Mouse (Mus musculus): Measurements from ENCODE around the gene Agrp. TPM values are rescaled to one million over a fixed set of nuclear protein-coding genes. Genes with fewer than 3 reads are reported as not detected.
"Not testable (repeated sequence)": the region's sequence is repeated elsewhere in the genome, so short reads cannot be mapped to it uniquely, and the experiment has no call there.

Agrp gene
- polyA plus RNA-seq, 1 experiment from 2014 or later: 1.8 TPM

DNA sequence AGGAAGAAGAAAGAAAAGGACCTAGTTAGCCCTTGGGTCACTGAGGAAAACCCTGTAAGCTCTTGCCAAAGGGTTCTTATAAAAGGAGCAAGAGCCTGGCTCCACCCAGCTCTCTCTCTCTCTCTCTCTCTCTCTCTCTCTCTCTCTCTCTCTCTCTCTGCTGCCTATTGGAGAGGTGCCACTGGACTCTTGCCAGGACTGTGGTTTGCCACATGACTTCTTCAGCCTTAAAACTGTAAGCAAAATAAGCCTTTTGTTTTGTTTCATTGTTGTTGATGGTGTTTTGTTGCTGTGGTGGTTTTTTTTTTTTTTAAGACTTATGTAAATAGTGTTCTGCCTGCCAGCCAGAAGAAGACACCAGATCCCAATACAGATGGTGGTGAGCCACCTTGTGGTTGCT lies 63.8 kb downstream of the Agrp start:
- Histone ChIP-seq H3K9me3 (replicated peaks; ENCODE audit: control insufficient read depth, low read length) (no peaks in the 10 kb centered on the region), H3K4me3 (ENCODE audit: low read depth, low read length) (no peak overlapping the region), H3K27ac (ENCODE audit: low read depth, low read length) (no peak overlapping the region), H3K4me1 (ENCODE audit: control insufficient read depth, insufficient read depth, low read length) (no peaks in the 10 kb centered on the region), H3K36me3 (ENCODE audit: control insufficient read depth, insufficient read depth, low read length) (no peaks in the 10 kb centered on the region), H3K9ac (ENCODE audit: low read length) (no peak overlapping the region), H3K4me2 (ENCODE audit: low read length) (no peak overlapping the region), H3K27me3 (replicated peaks; ENCODE audit: control insufficient read depth, insufficient read depth, low read length) (no peaks in the 10 kb centered on the region)
- peak; percentile 40 for DNase-seq (ENCODE audit: low spot score)
- ATAC-seq: no peak

DNA sequence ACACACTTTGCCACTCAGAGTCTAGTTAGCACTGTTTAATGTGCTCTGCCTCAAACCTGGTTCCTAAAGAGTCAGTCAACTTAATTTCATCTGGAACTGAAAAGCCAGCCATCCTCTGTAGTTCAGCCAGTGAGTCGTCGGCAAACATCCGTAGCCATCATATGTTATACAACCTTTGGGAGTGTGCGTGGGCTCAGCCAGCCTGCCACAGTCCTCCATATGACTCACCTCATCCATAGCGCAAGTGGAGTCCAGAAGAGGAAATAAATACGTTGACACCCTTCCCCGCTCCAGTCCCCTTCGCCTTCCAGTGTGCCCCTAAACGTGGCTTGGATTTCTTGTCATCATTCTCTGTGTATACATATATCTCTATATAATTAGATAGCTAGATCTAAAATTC lies 65.4 kb downstream of the Agrp start:
- H3K27me3 ChIP-seq (replicated peaks; ENCODE audit: control insufficient read depth, insufficient read depth, low read length): no peaks in the 10 kb centered on the region
- no peak overlapping the region for H3K27ac ChIP-seq (ENCODE audit: low read depth, low read length)
- DNase-seq (ENCODE audit: low spot score) (no peak), ATAC-seq (no peak)
- H3K4me2 ChIP-seq (ENCODE audit: low read length): no peak overlapping the region
- H3K9ac ChIP-seq (ENCODE audit: low read length): no peak overlapping the region
- H3K9me3 ChIP-seq (replicated peaks; ENCODE audit: control insufficient read depth, low read length): no peaks in the 10 kb centered on the region
- no peak overlapping the region for H3K4me3 ChIP-seq (ENCODE audit: low read depth, low read length)
- peaks cover 6% of the 10 kb centered on the region for H3K4me1 ChIP-seq (ENCODE audit: control insufficient read depth, insufficient read depth, low read length)
- no peaks in the 10 kb centered on the region for H3K36me3 ChIP-seq (ENCODE audit: control insufficient read depth, insufficient read depth, low read length)
- 95% methylated on average over 9 of the region's 9 CpGs for WGBS

GRCm38 (mm10) chr8:105566703-105567595 lies 70.2 kb downstream of the Agrp start:
- Histone ChIP-seq H3K4me2 (ENCODE audit: low read length) (peak overlapping the region; percentile 75), H3K27me3 (replicated peaks; ENCODE audit: control insufficient read depth, insufficient read depth, low read length) (no peaks in the 10 kb centered on the region), H3K4me3 (ENCODE audit: low read depth, low read length) (peak overlapping the region; percentile 93), H3K36me3 (ENCODE audit: control insufficient read depth, insufficient read depth, low read length) (0 out of 2 replicates have a peak, but pooled peaks cover 6% of the 10 kb centered on the region), H3K9ac (ENCODE audit: low read length) (peak overlapping the region; percentile 68), H3K4me1 (ENCODE audit: control insufficient read depth, insufficient read depth, low read length) (peaks cover 21% of the 10 kb centered on the region), H3K27ac (ENCODE audit: low read depth, low read length) (no peak overlapping the region), H3K9me3 (replicated peaks; ENCODE audit: control insufficient read depth, low read length) (no peaks in the 10 kb centered on the region)
- DNase-seq (ENCODE audit: low spot score): peak; percentile 23
- 0 out of 2 replicates have a peak, but pooled peaks have one; percentile 2 for ATAC-seq
- 39% methylated on average over 27 of the region's 27 CpGs for WGBS

- H3K9ac ChIP-seq (ENCODE audit: low read length): peak within 1 kb of the TSS; percentile 88
- H3K36me3 ChIP-seq (ENCODE audit: control insufficient read depth, insufficient read depth, low read length): 0 out of 2 replicates have a peak, but pooled peaks cover 6% of the 10 kb centered on the region
- peak within 1 kb of the TSS; percentile 75 for H3K4me2 ChIP-seq (ENCODE audit: low read length)
- peak; percentile 100 for DNase-seq (ENCODE audit: low spot score)
- H3K4me3 ChIP-seq (ENCODE audit: low read depth, low read length): peak within 1 kb of the TSS; percentile 93
- peak; percentile 99 for ATAC-seq
- no peaks in the 10 kb centered on the region for H3K9me3 ChIP-seq (replicated peaks; ENCODE audit: control insufficient read depth, low read length)
- 4% methylated on average over 53 of the region's 53 CpGs for WGBS
- H3K27me3 ChIP-seq (replicated peaks; ENCODE audit: control insufficient read depth, insufficient read depth, low read length): no peaks in the 10 kb centered on the region
- peak within 1 kb of the TSS; percentile 84 for H3K27ac ChIP-seq (ENCODE audit: low read depth, low read length)
- peaks cover 21% of the 10 kb centered on the region for H3K4me1 ChIP-seq (ENCODE audit: control insufficient read depth, insufficient read depth, low read length)
Observed at GRCm38 (mm10) chr8:105565952-105566702, 71.1 kb downstream of the Agrp start, which contains the start of gene Atp6v0d1. Atp6v0d1 (minus strand) TSS chr8:105566047.

GRCm38 (mm10) chr8:105565401-105565881 lies 71.8 kb downstream of the Agrp start:
- H3K36me3 ChIP-seq (ENCODE audit: control insufficient read depth, insufficient read depth, low read length): 0 out of 2 replicates have a peak, but pooled peaks cover 6% of the 10 kb centered on the region
- ATAC-seq: peak; percentile 75
- H3K4me2 ChIP-seq (ENCODE audit: low read length): peak overlapping the region; percentile 75
- H3K4me1 ChIP-seq (ENCODE audit: control insufficient read depth, insufficient read depth, low read length): peaks cover 21% of the 10 kb centered on the region
- peak overlapping the region; percentile 84 for H3K27ac ChIP-seq (ENCODE audit: low read depth, low read length)
- peak; percentile 14 for DNase-seq (ENCODE audit: low spot score)
- peak overlapping the region; percentile 88 for H3K9ac ChIP-seq (ENCODE audit: low read length)
- peak overlapping the region; percentile 93 for H3K4me3 ChIP-seq (ENCODE audit: low read depth, low read length)
- H3K9me3 ChIP-seq (replicated peaks; ENCODE audit: control insufficient read depth, low read length): no peaks in the 10 kb centered on the region
- H3K27me3 ChIP-seq (replicated peaks; ENCODE audit: control insufficient read depth, insufficient read depth, low read length): no peaks in the 10 kb centered on the region
- under 1% methylated on average over 31 of the region's 31 CpGs for WGBS

- 82% methylated on average over 9 of the region's 9 CpGs for WGBS
- ATAC-seq; H3K27me3 ChIP-seq (replicated peaks; ENCODE audit: control insufficient read depth, insufficient read depth, low read length); H3K27ac ChIP-seq (ENCODE audit: low read depth, low read length); DNase-seq (ENCODE audit: low spot score); H3K36me3 ChIP-seq (ENCODE audit: control insufficient read depth, insufficient read depth, low read length); H3K9me3 ChIP-seq (replicated peaks; ENCODE audit: control insufficient read depth, low read length): not testable (repeated sequence)
- Histone ChIP-seq H3K4me1 (ENCODE audit: control insufficient read depth, insufficient read depth, low read length) (peaks cover 21% of the 10 kb centered on the region), H3K4me2 (ENCODE audit: low read length) (peak overlapping the region; percentile 75), H3K9ac (ENCODE audit: low read length) (peak overlapping the region; percentile 88), H3K4me3 (ENCODE audit: low read depth, low read length) (peak overlapping the region; percentile 93)
Observed at GRCm38 (mm10) chr8:105564573-105565229, 72.5 kb downstream of the Agrp start.

DNA sequence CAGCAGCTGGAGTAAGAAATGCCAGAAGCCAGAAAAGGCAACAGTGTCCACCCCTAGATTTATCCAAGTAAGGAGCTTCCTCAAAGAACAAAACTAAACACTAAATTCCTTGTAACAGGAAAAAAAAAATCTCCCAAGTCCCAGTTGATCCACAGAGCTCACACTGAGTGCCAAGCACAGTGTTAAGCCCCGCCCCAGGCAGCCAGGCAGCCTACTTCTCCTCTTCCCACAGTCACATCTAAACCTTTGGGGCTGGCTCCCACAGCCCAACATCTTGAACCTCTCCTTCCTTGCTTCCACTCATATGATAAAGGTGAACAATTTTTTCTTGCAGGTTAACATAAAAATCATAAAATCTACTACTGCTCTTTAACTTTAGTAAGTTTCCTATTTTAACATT lies 73.3 kb downstream of the Agrp start:
- ATAC-seq (no peak), DNase-seq (ENCODE audit: low spot score) (no peak)
- H3K4me1 ChIP-seq (ENCODE audit: control insufficient read depth, insufficient read depth, low read length): peaks cover 21% of the 10 kb centered on the region
- no peak overlapping the region for H3K9ac ChIP-seq (ENCODE audit: low read length)
- H3K4me3 ChIP-seq (ENCODE audit: low read depth, low read length): no peak overlapping the region
- H3K27me3 ChIP-seq (replicated peaks; ENCODE audit: control insufficient read depth, insufficient read depth, low read length): no peaks in the 10 kb centered on the region
- WGBS: 96% methylated on average over 1 of the region's 1 CpGs
- no peak overlapping the region for H3K4me2 ChIP-seq (ENCODE audit: low read length)
- H3K27ac ChIP-seq (ENCODE audit: low read depth, low read length): no peak overlapping the region
- H3K36me3 ChIP-seq (ENCODE audit: control insufficient read depth, insufficient read depth, low read length): peaks cover 10% of the 10 kb centered on the region; the same call in 1 of the 2 replicates
- no peaks in the 10 kb centered on the region for H3K9me3 ChIP-seq (replicated peaks; ENCODE audit: control insufficient read depth, low read length)

DNA sequence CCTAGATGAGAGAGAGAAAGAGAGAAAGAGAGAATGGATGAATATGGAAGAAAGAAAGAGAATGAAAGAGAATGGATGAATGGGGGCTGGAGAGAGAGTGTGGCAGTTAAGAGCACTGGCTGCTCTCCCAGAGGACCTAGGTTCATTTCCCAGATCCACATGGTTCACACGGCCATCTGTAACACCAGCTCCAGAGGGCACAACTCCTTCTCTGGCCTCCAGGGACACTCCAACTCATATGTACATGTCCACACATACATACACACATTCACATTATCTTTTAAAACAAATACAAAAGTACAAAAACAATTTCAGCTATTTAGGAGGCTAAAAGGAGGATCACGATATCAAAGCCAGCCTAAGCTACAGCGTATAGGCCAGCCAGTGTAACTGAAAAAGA lies 74.3 kb downstream of the Agrp start:
- H3K4me1 ChIP-seq (ENCODE audit: control insufficient read depth, insufficient read depth, low read length): peaks cover 21% of the 10 kb centered on the region
- DNase-seq (ENCODE audit: low spot score) (no peak), ATAC-seq (no peak)
- H3K27ac ChIP-seq (ENCODE audit: low read depth, low read length): no peak overlapping the region
- no peaks in the 10 kb centered on the region for H3K9me3 ChIP-seq (replicated peaks; ENCODE audit: control insufficient read depth, low read length)
- 87% methylated on average over 3 of the region's 3 CpGs for WGBS
- H3K9ac ChIP-seq (ENCODE audit: low read length): no peak overlapping the region
- H3K36me3 ChIP-seq (ENCODE audit: control insufficient read depth, insufficient read depth, low read length): peaks cover 10% of the 10 kb centered on the region; the same call in 1 of the 2 replicates
- no peak overlapping the region for H3K4me2 ChIP-seq (ENCODE audit: low read length)
- no peaks in the 10 kb centered on the region for H3K27me3 ChIP-seq (replicated peaks; ENCODE audit: control insufficient read depth, insufficient read depth, low read length)
- H3K4me3 ChIP-seq (ENCODE audit: low read depth, low read length): no peak overlapping the region
